Mouse (Mus musculus): ENCODE data around the gene Lrrc20.

Gene Lrrc20

DNA sequence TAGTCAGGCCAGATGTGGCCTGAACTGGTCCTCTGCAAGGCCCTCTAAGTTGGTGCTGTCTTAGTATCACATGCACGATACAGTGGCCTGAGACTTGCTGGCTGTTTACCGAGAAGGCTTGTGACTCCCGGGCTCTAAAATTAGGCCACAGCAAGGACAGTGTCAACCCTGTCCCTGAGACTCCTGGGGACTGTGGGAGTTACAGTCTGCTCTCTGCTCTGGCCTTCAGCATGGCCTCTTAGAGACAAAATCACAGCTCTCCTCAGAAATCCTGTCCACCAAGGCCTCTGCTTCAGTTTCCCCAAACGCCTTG, 152.3 kb downstream of the Lrrc20 start:
- no peak for DNase-seq (ENCODE audit: low spot score in 2 of 2)
